Mouse (Mus musculus): ENCODE data around the gene Cdk14. TPM values are rescaled to one million over a fixed set of nuclear protein-coding genes. Genes with fewer than 3 reads are reported as not detected.

The Cdk14 gene
- polyA plus RNA-seq, 1 experiment from 2014 or later = 19.7 TPM

GRCm38 (mm10) chr5:5180711-5181110 is 239.4 kb downstream of the Cdk14 start:
- ATAC-seq = peak; percentile 47; the same call in 1 of the 2 replicates
- no peak overlapping the region for H3K27ac ChIP-seq (ENCODE audit: low read length)
- no peaks in the 10 kb centered on the region for H3K36me3 ChIP-seq (ENCODE audit: insufficient read depth, low read length)
- no peak overlapping the region for H3K9ac ChIP-seq (replicated peaks; ENCODE audit: low read depth)
- no peaks in the 10 kb centered on the region for H3K9me3 ChIP-seq (ENCODE audit: low read length)
- H3K4me2 ChIP-seq (replicated peaks; ENCODE audit: low read depth, low read length) = no peak overlapping the region
- 47% methylated on average over 2 of the region's 2 CpGs for WGBS
- H3K4me1 ChIP-seq (ENCODE audit: insufficient read depth, low read depth, low read length) = peaks cover 6% of the 10 kb centered on the region; the same call in 1 of the 2 replicates
- TF ChIP-seq CTCF (IDR thresholded peaks at IDR 0.05) (no peak), EP300 (IDR thresholded peaks at IDR 0.05) (no peak)
- no peak overlapping the region for H3K4me3 ChIP-seq (ENCODE audit: low read depth, low read length)
- no peak for DNase-seq (ENCODE audit: low spot score)
- no peaks in the 10 kb centered on the region for H3K27me3 ChIP-seq (replicated peaks; ENCODE audit: insufficient read depth, low read length)

GRCm38 (mm10) chr5:5180311-5180710 is 239.8 kb downstream of the Cdk14 start:
- no peak for TF ChIP-seq EP300 (IDR thresholded peaks at IDR 0.05)
- no peak for TF ChIP-seq CTCF (IDR thresholded peaks at IDR 0.05)
- Histone ChIP-seq H3K4me2 (replicated peaks; ENCODE audit: low read depth, low read length) (no peak overlapping the region), H3K27me3 (replicated peaks; ENCODE audit: insufficient read depth, low read length) (no peaks in the 10 kb centered on the region), H3K4me3 (ENCODE audit: low read depth, low read length) (no peak overlapping the region), H3K4me1 (ENCODE audit: insufficient read depth, low read depth, low read length) (peaks cover 6% of the 10 kb centered on the region; the same call in 1 of the 2 replicates), H3K9ac (replicated peaks; ENCODE audit: low read depth) (no peak overlapping the region), H3K9me3 (ENCODE audit: low read length) (no peaks in the 10 kb centered on the region), H3K36me3 (ENCODE audit: insufficient read depth, low read length) (no peaks in the 10 kb centered on the region), H3K27ac (ENCODE audit: low read length) (no peak overlapping the region)
- DNase-seq (ENCODE audit: low spot score) (no peak), ATAC-seq (no peak)

GRCm38 (mm10) chr5:5176052-5176451 is 244.1 kb downstream of the Cdk14 start:
- ATAC-seq = no peak
- Histone ChIP-seq H3K4me2 (replicated peaks; ENCODE audit: low read depth, low read length) (no peak overlapping the region), H3K36me3 (ENCODE audit: insufficient read depth, low read length) (no peaks in the 10 kb centered on the region), H3K27ac (ENCODE audit: low read length) (no peak overlapping the region), H3K9me3 (ENCODE audit: low read length) (no peaks in the 10 kb centered on the region), H3K4me3 (ENCODE audit: low read depth, low read length) (no peak overlapping the region), H3K9ac (replicated peaks; ENCODE audit: low read depth) (no peak overlapping the region), H3K27me3 (replicated peaks; ENCODE audit: insufficient read depth, low read length) (no peaks in the 10 kb centered on the region), H3K4me1 (ENCODE audit: insufficient read depth, low read depth, low read length) (peaks cover 4% of the 10 kb centered on the region; the same call in 1 of the 2 replicates)
- no peak for DNase-seq (ENCODE audit: low spot score)
- WGBS = 89% methylated on average over 10 of the region's 10 CpGs
- TF ChIP-seq EP300 (IDR thresholded peaks at IDR 0.05) = no peak
- TF ChIP-seq CTCF (IDR thresholded peaks at IDR 0.05) = no peak

- no peak overlapping the region for H3K4me3 ChIP-seq (ENCODE audit: low read depth, low read length)
- no peaks in the 10 kb centered on the region for H3K27me3 ChIP-seq (replicated peaks; ENCODE audit: insufficient read depth, low read length)
- no peak overlapping the region for H3K9ac ChIP-seq (replicated peaks; ENCODE audit: low read depth)
- H3K4me1 ChIP-seq (ENCODE audit: insufficient read depth, low read depth, low read length) = no peaks in the 10 kb centered on the region; the same call in 1 of the 2 replicates
- WGBS = 77% methylated on average over 1 of the region's 1 CpGs
- TF ChIP-seq CTCF (IDR thresholded peaks at IDR 0.05) (no peak), EP300 (IDR thresholded peaks at IDR 0.05) (no peak)
- H3K36me3 ChIP-seq (ENCODE audit: insufficient read depth, low read length) = no peaks in the 10 kb centered on the region
- no peak for ATAC-seq
- H3K27ac ChIP-seq (ENCODE audit: low read length) = no peak overlapping the region
- H3K9me3 ChIP-seq (ENCODE audit: low read length) = no peaks in the 10 kb centered on the region
- DNase-seq (ENCODE audit: low spot score) = no peak
- H3K4me2 ChIP-seq (replicated peaks; ENCODE audit: low read depth, low read length) = no peak overlapping the region
Measured at GRCm38 (mm10) chr5:5175611-5176010, 244.5 kb downstream of the Cdk14 start.

GRCm38 (mm10) chr5:5175090-5175489 is 245.0 kb downstream of the Cdk14 start:
- DNase-seq (ENCODE audit: low spot score) = peak; percentile 54
- H3K9ac ChIP-seq (replicated peaks; ENCODE audit: low read depth) = no peak overlapping the region

GRCm38 (mm10) chr5:5166086-5166485 is 254.0 kb downstream of the Cdk14 start:
- Histone ChIP-seq H3K27me3 (replicated peaks; ENCODE audit: insufficient read depth, low read length) (no peaks in the 10 kb centered on the region), H3K36me3 (ENCODE audit: insufficient read depth, low read length) (no peaks in the 10 kb centered on the region), H3K4me1 (ENCODE audit: insufficient read depth, low read depth, low read length) (no peaks in the 10 kb centered on the region), H3K9me3 (ENCODE audit: low read length) (no peaks in the 10 kb centered on the region), H3K9ac (replicated peaks; ENCODE audit: low read depth) (no peak overlapping the region), H3K27ac (ENCODE audit: low read length) (no peak overlapping the region), H3K4me3 (ENCODE audit: low read depth, low read length) (no peak overlapping the region), H3K4me2 (replicated peaks; ENCODE audit: low read depth, low read length) (no peak overlapping the region)
- WGBS = 55% methylated on average over 2 of the region's 2 CpGs
- DNase-seq (ENCODE audit: low spot score) = no peak
- ATAC-seq = no peak
- TF ChIP-seq EP300 (IDR thresholded peaks at IDR 0.05) = no peak
- no peak for TF ChIP-seq CTCF (IDR thresholded peaks at IDR 0.05)

More at GRCm38 (mm10) chr5:5175090-5175489, 245.0 kb downstream of the Cdk14 start:
- no peak for ATAC-seq
- no peak overlapping the region for H3K27ac ChIP-seq (ENCODE audit: low read length)
- no peaks in the 10 kb centered on the region for H3K27me3 ChIP-seq (replicated peaks; ENCODE audit: insufficient read depth, low read length)
- H3K4me1 ChIP-seq (ENCODE audit: insufficient read depth, low read depth, low read length) = no peaks in the 10 kb centered on the region
- H3K36me3 ChIP-seq (ENCODE audit: insufficient read depth, low read length) = no peaks in the 10 kb centered on the region
- no peak overlapping the region for H3K4me3 ChIP-seq (ENCODE audit: low read depth, low read length)
- H3K9me3 ChIP-seq (ENCODE audit: low read length) = no peaks in the 10 kb centered on the region
- WGBS = 69% methylated on average over 1 of the region's 1 CpGs
- no peak overlapping the region for H3K4me2 ChIP-seq (replicated peaks; ENCODE audit: low read depth, low read length)
- TF ChIP-seq CTCF (IDR thresholded peaks at IDR 0.05) (no peak), EP300 (IDR thresholded peaks at IDR 0.05) (no peak)

GRCm38 (mm10) chr5:5164326-5164725 is 255.8 kb downstream of the Cdk14 start:
- no peak for DNase-seq (ENCODE audit: low spot score)
- H3K27me3 ChIP-seq (replicated peaks; ENCODE audit: insufficient read depth, low read length) = no peaks in the 10 kb centered on the region
- H3K9me3 ChIP-seq (ENCODE audit: low read length) = no peaks in the 10 kb centered on the region
- H3K4me1 ChIP-seq (ENCODE audit: insufficient read depth, low read depth, low read length) = no peaks in the 10 kb centered on the region
- no peak overlapping the region for H3K4me3 ChIP-seq (ENCODE audit: low read depth, low read length)
- H3K27ac ChIP-seq (ENCODE audit: low read length) = no peak overlapping the region
- H3K9ac ChIP-seq (replicated peaks; ENCODE audit: low read depth) = no peak overlapping the region
- H3K36me3 ChIP-seq (ENCODE audit: insufficient read depth, low read length) = no peaks in the 10 kb centered on the region
- TF ChIP-seq CTCF (IDR thresholded peaks at IDR 0.05) = no peak
- TF ChIP-seq EP300 (IDR thresholded peaks at IDR 0.05) = no peak
- 96% methylated on average over 5 of the region's 5 CpGs for WGBS
- ATAC-seq = no peak
- no peak overlapping the region for H3K4me2 ChIP-seq (replicated peaks; ENCODE audit: low read depth, low read length)
